Mouse (Mus musculus) fibroblast of lung, adult 2 months (primary cell): ENCODE results near the gene Ano8.
"Not testable (repeated sequence)": the region's sequence is repeated elsewhere in the genome, so short reads cannot be mapped to it uniquely, and the experiment has no call there.

Source experiments
- DNase-seq: peaks from one replicate; pipeline ENCODE4 v3.0.0-alpha.2; 2011; ENCODE audit warnings: low read depth

The Ano8 gene

GRCm38 (mm10) chr8:71485142-71486135 is at the start of gene Ano8:
Ano8 (minus strand) TSS chr8:71485963.
- no peak for DNase-seq

GRCm38 (mm10) chr8:71534263-71534810 is 48.6 kb upstream of the Ano8 start:
- no peak for DNase-seq

GRCm38 (mm10) chr8:71530735-71531467 is 45.1 kb upstream of the Ano8 start:
- DNase-seq, result not testable (repeated sequence)

- no peak for DNase-seq
Observed at GRCm38 (mm10) chr8:71528362-71529073, 42.8 kb upstream of the Ano8 start.

- DNase-seq, result no peak
Observed at GRCm38 (mm10) chr8:71527162-71527870, 41.6 kb upstream of the Ano8 start.

GRCm38 (mm10) chr8:71526272-71526671 is 40.5 kb upstream of the Ano8 start:
- DNase-seq, result no peak

- DNase-seq, result no peak
Observed at GRCm38 (mm10) chr8:71525226-71526050, 39.7 kb upstream of the Ano8 start, which contains the start of gene Ccdc194. Ccdc194 (minus strand) TSS chr8:71525711.

- DNase-seq, result peak; percentile 93
Observed at GRCm38 (mm10) chr8:71521634-71522033, 35.9 kb upstream of the Ano8 start.

- not testable (repeated sequence) for DNase-seq
Observed at GRCm38 (mm10) chr8:71519037-71519825, 33.5 kb upstream of the Ano8 start.

- no peak for DNase-seq
Observed at GRCm38 (mm10) chr8:71516786-71517185, 31.0 kb upstream of the Ano8 start.

- no peak for DNase-seq
Observed at GRCm38 (mm10) chr8:71515043-71515442, 29.3 kb upstream of the Ano8 start.

- DNase-seq, result no peak
Observed at GRCm38 (mm10) chr8:71513018-71513754, 27.4 kb upstream of the Ano8 start.

- DNase-seq, result no peak
Observed at GRCm38 (mm10) chr8:71511644-71512043, 25.9 kb upstream of the Ano8 start, which contains the start of gene Plvap. Plvap (minus strand) TSS chr8:71511752.

GRCm38 (mm10) chr8:71509316-71509715 is 23.6 kb upstream of the Ano8 start:
- DNase-seq, result peak; percentile 71

- peak; percentile 66 for DNase-seq
Observed at GRCm38 (mm10) chr8:71507589-71508104, 21.9 kb upstream of the Ano8 start.

GRCm38 (mm10) chr8:71505979-71506378 is 20.2 kb upstream of the Ano8 start:
- DNase-seq, result peak; percentile 50

GRCm38 (mm10) chr8:71505326-71505725 is 19.6 kb upstream of the Ano8 start:
- DNase-seq, result no peak

GRCm38 (mm10) chr8:71504349-71504748 is 18.6 kb upstream of the Ano8 start:
- no peak for DNase-seq
